Comparison of ENCODE assay signal across 10 mouse cellular contexts in genomic region chr4:125636616-125637304, GRCm38 (mm10).
DNase-seq lines count a peak whose midpoint lies in the region; ATAC-seq lines count a peak whose summit lies in the region.
"Had no signal": no experiment of that assay in that cellular context is flagged by ENCODE, and none has a peak within 500 bp of the region (broad histone marks: within the 10 kb centered on the region; RNA-seq: fewer than 3 reads in every experiment).

No protein-coding gene starts in this region.

- no peak overlapping the region for H3K4me3 ChIP-seq in hindbrain, embryonic 13.5 days
- no peak overlapping the region for H3K4me3 ChIP-seq in hindbrain, embryonic 11.5 days (ENCODE audit: low read depth, low read length)
- H3K4me3 ChIP-seq in kidney, embryonic 15.5 days (replicated peaks) = no peak overlapping the region
- H3K4me3 ChIP-seq in liver, embryonic 12.5 days = no peak overlapping the region
- H3K4me3 ChIP-seq: heart, embryonic 13.5 days; lung, embryonic 15.5 days had no signal

- no peak for ATAC-seq in hindbrain, embryonic 13.5 days (ENCODE audit: low FRiP score)
- no peak for ATAC-seq in hindbrain, embryonic 11.5 days (ENCODE audit: low FRiP score)
- no peak for ATAC-seq in kidney, embryonic 15.5 days (replicated peaks; ENCODE audit: low FRiP score)
- ATAC-seq in liver, embryonic 12.5 days = no peak
- no peak for ATAC-seq in CD4-positive, CD25-positive, alpha-beta regulatory T cell, adult 4 months

- H3K27ac ChIP-seq in hindbrain, embryonic 13.5 days = peak overlapping the region; percentile 30; the same call in 1 of the 2 replicates
- H3K27ac ChIP-seq in hindbrain, embryonic 11.5 days (ENCODE audit: low read depth, low read length) = no peak overlapping the region
- 0 out of 2 replicates have a peak overlapping the region, but pooled peaks have one; percentile 4 for H3K27ac ChIP-seq in kidney, embryonic 15.5 days
- H3K27ac ChIP-seq in liver, embryonic 12.5 days = no peak overlapping the region
- H3K27ac ChIP-seq: heart, embryonic 13.5 days; lung, embryonic 15.5 days had no signal

- DNase-seq in hindbrain, embryonic 11.5 days (ENCODE audit: low spot score) = no peak
- DNase-seq in adipocyte (ENCODE audit: low spot score) = peak; percentile 31
- peak; percentile 71 to 73 for DNase-seq in cerebellum, postnatal 36 days
- DNase-seq in thymus, postnatal 36 days = no peak

- H3K36me3 ChIP-seq in hindbrain, embryonic 13.5 days = peaks cover 11% of the 10 kb centered on the region
- H3K36me3 ChIP-seq in hindbrain, embryonic 11.5 days (ENCODE audit: control insufficient read depth, insufficient read depth, low read length) = no peaks in the 10 kb centered on the region
- no peaks in the 10 kb centered on the region for H3K36me3 ChIP-seq in kidney, embryonic 15.5 days
- no peaks in the 10 kb centered on the region for H3K36me3 ChIP-seq in liver, embryonic 12.5 days
- H3K36me3 ChIP-seq: heart, embryonic 13.5 days; lung, embryonic 15.5 days had no signal

- H3K4me1 ChIP-seq in hindbrain, embryonic 13.5 days (replicated peaks) = peaks cover 44% of the 10 kb centered on the region
- no peaks in the 10 kb centered on the region; the same call in 1 of the 2 replicates for H3K4me1 ChIP-seq in hindbrain, embryonic 11.5 days (replicated peaks; ENCODE audit: control insufficient read depth, insufficient read depth, low read length)
- H3K4me1 ChIP-seq in kidney, embryonic 15.5 days = peaks cover 54% of the 10 kb centered on the region
- no peaks in the 10 kb centered on the region for H3K4me1 ChIP-seq in liver, embryonic 12.5 days
- H3K4me1 ChIP-seq: lung, embryonic 15.5 days had no signal

- H3K27me3 ChIP-seq in hindbrain, embryonic 13.5 days = peaks cover 23% of the 10 kb centered on the region; the same call in 1 of the 2 replicates
- no peaks in the 10 kb centered on the region for H3K27me3 ChIP-seq in hindbrain, embryonic 11.5 days (ENCODE audit: control insufficient read depth, insufficient read depth, low read length)
- peaks cover 3% of the 10 kb centered on the region; the same call in 1 of the 2 replicates for H3K27me3 ChIP-seq in kidney, embryonic 15.5 days
- H3K27me3 ChIP-seq in liver, embryonic 12.5 days (replicated peaks) = no peaks in the 10 kb centered on the region
- H3K27me3 ChIP-seq: heart, embryonic 13.5 days; lung, embryonic 15.5 days had no signal

- no peaks in the 10 kb centered on the region for H3K9me3 ChIP-seq in hindbrain, embryonic 13.5 days
- no peaks in the 10 kb centered on the region for H3K9me3 ChIP-seq in hindbrain, embryonic 11.5 days (ENCODE audit: control insufficient read depth, low read length)
- H3K9me3 ChIP-seq in kidney, embryonic 15.5 days (replicated peaks) = no peaks in the 10 kb centered on the region
- H3K9me3 ChIP-seq in liver, embryonic 12.5 days (replicated peaks) = no peaks in the 10 kb centered on the region
- H3K9me3 ChIP-seq: heart, embryonic 13.5 days; lung, embryonic 15.5 days had no signal

- H3K4me2 ChIP-seq in hindbrain, embryonic 13.5 days = no peak overlapping the region
- no peak overlapping the region for H3K4me2 ChIP-seq in hindbrain, embryonic 11.5 days (replicated peaks; ENCODE audit: low read depth, low read length)
- no peak overlapping the region for H3K4me2 ChIP-seq in kidney, embryonic 15.5 days
- no peak overlapping the region for H3K4me2 ChIP-seq in liver, embryonic 12.5 days
- H3K4me2 ChIP-seq: heart, embryonic 13.5 days; lung, embryonic 15.5 days had no signal

- 65% methylated on average over 13 of the region's 13 CpGs for WGBS in hindbrain, embryonic 13.5 days
- 76% methylated on average over 13 of the region's 13 CpGs for WGBS in hindbrain, embryonic 11.5 days
- 47% methylated on average over 13 of the region's 13 CpGs for WGBS in kidney, embryonic 15.5 days
- 62% methylated on average over 13 of the region's 13 CpGs for WGBS in liver, embryonic 12.5 days (ENCODE audit: insufficient replicate concordance)

- no peak overlapping the region for H3K9ac ChIP-seq in hindbrain, embryonic 13.5 days
- H3K9ac ChIP-seq in hindbrain, embryonic 11.5 days (ENCODE audit: low read depth, low read length) = no peak overlapping the region
- no peak overlapping the region for H3K9ac ChIP-seq in kidney, embryonic 15.5 days
- no peak overlapping the region for H3K9ac ChIP-seq in liver, embryonic 12.5 days
- H3K9ac ChIP-seq: heart, embryonic 13.5 days; lung, embryonic 15.5 days had no signal

Comparison
In these comparisons a context has a peak if more than half of its experiments do, and no peak if none do; other contexts are left out.
1. H3K27ac ChIP-seq: peak in hindbrain, embryonic 13.5 days (single experiment) and kidney, embryonic 15.5 days (single experiment); none in hindbrain, embryonic 11.5 days (single experiment) and liver, embryonic 12.5 days (single experiment).
2. DNase-seq: peak in adipocyte (single experiment) and cerebellum, postnatal 36 days (2 of 2); none in hindbrain, embryonic 11.5 days (single experiment) and thymus, postnatal 36 days (0 of 2).